Mouse (Mus musculus): ENCODE results near the gene Psmd3. TPM values are rescaled to one million over a fixed set of nuclear protein-coding genes. Genes with fewer than 3 reads are reported as not detected.
"Not testable (repeated sequence)": the region's sequence is repeated elsewhere in the genome, so short reads cannot be mapped to it uniquely, and the experiment has no call there.

The Psmd3 gene
- polyA plus RNA-seq, 1 experiment from 2014 or later, result 165 TPM

- H3K36me3 ChIP-seq, result no peaks in the 10 kb centered on the region
- no peak overlapping the region for H3K4me3 ChIP-seq
- H3K9me3 ChIP-seq, result no peaks in the 10 kb centered on the region
- H3K27me3 ChIP-seq (replicated peaks), result peaks cover 58% of the 10 kb centered on the region
- WGBS, result 52% methylated on average over 3 of the region's 3 CpGs
- H3K4me2 ChIP-seq, result no peak overlapping the region
- no peak overlapping the region for H3K27ac ChIP-seq (replicated peaks)
- ATAC-seq (ENCODE audit: extremely low read depth, insufficient number of reproducible peaks, low FRiP score, low TSS enrichment), result no peak
- H3K4me1 ChIP-seq, result no peaks in the 10 kb centered on the region
- H3K9ac ChIP-seq, result no peak overlapping the region
Measured at GRCm38 (mm10) chr11:98671284-98671815, 11.0 kb upstream of the Psmd3 start.

DNA sequence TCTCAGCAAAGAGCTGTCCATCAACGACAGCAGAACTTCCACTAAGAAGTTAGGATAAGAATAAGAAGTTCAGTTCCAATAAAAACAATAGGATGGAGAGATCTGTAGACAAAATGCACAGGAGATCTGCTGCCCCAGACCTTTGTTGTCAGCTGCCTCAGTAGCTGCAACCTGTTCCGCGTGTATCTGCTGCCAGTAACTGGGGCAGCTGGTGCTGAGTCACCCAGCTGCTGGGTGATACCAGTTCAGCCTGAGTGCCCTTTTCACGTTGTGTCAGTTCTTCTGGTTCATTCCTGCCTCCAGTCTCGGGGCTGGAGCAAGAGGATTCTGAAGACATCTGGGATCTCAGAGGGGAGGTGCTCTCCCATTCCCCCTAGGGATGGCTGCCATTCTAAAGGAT, 10.5 kb upstream of the Psmd3 start:
- H3K4me2 ChIP-seq, result no peak overlapping the region
- ATAC-seq (ENCODE audit: extremely low read depth, insufficient number of reproducible peaks, low FRiP score, low TSS enrichment), result no peak
- H3K4me3 ChIP-seq, result no peak overlapping the region
- H3K4me1 ChIP-seq, result no peaks in the 10 kb centered on the region
- H3K27me3 ChIP-seq (replicated peaks), result peaks cover 53% of the 10 kb centered on the region
- H3K9me3 ChIP-seq, result no peaks in the 10 kb centered on the region
- WGBS, result 44% methylated on average over 5 of the region's 5 CpGs
- no peaks in the 10 kb centered on the region for H3K36me3 ChIP-seq
- no peak overlapping the region for H3K9ac ChIP-seq
- H3K27ac ChIP-seq (replicated peaks), result no peak overlapping the region

GRCm38 (mm10) chr11:98672482-98672881, 9.9 kb upstream of the Psmd3 start:
- H3K4me1 ChIP-seq, result no peaks in the 10 kb centered on the region
- no peaks in the 10 kb centered on the region for H3K9me3 ChIP-seq
- H3K9ac ChIP-seq, result no peak overlapping the region
- no peak overlapping the region for H3K4me3 ChIP-seq
- no peak overlapping the region for H3K27ac ChIP-seq (replicated peaks)
- no peak overlapping the region for H3K4me2 ChIP-seq
- no peak for ATAC-seq (ENCODE audit: extremely low read depth, insufficient number of reproducible peaks, low FRiP score, low TSS enrichment)
- no peaks in the 10 kb centered on the region for H3K36me3 ChIP-seq
- peaks cover 47% of the 10 kb centered on the region for H3K27me3 ChIP-seq (replicated peaks)
- 69% methylated on average over 5 of the region's 5 CpGs for WGBS

GRCm38 (mm10) chr11:98673136-98673535, 9.2 kb upstream of the Psmd3 start:
- ATAC-seq (ENCODE audit: extremely low read depth, insufficient number of reproducible peaks, low FRiP score, low TSS enrichment), result 0 out of 2 replicates have a peak, but pooled peaks have one; percentile 31

GRCm38 (mm10) chr11:98675829-98676363, 6.5 kb upstream of the Psmd3 start:
- WGBS, result 23% methylated on average over 7 of the region's 7 CpGs
- H3K4me2 ChIP-seq, result no peak overlapping the region
- H3K4me3 ChIP-seq, result no peak overlapping the region
- no peaks in the 10 kb centered on the region for H3K4me1 ChIP-seq
- peak overlapping the region; percentile 28; the same call in 1 of the 2 replicates for H3K9ac ChIP-seq
- no peak overlapping the region for H3K27ac ChIP-seq (replicated peaks)
- H3K9me3 ChIP-seq, result no peaks in the 10 kb centered on the region
- H3K27me3 ChIP-seq (replicated peaks), result peaks cover 15% of the 10 kb centered on the region
- no peaks in the 10 kb centered on the region for H3K36me3 ChIP-seq
- no peak for ATAC-seq (ENCODE audit: extremely low read depth, insufficient number of reproducible peaks, low FRiP score, low TSS enrichment)

More at GRCm38 (mm10) chr11:98673136-98673535, 9.2 kb upstream of the Psmd3 start:
- H3K4me3 ChIP-seq; H3K27ac ChIP-seq (replicated peaks); H3K36me3 ChIP-seq; H3K9me3 ChIP-seq; H3K4me1 ChIP-seq; H3K9ac ChIP-seq: not testable (repeated sequence)
- peak overlapping the region; percentile 42; the same call in 1 of the 2 replicates for H3K4me2 ChIP-seq
- peaks cover 40% of the 10 kb centered on the region for H3K27me3 ChIP-seq (replicated peaks)
- WGBS, result 9% methylated on average over 7 of the region's 7 CpGs

DNA sequence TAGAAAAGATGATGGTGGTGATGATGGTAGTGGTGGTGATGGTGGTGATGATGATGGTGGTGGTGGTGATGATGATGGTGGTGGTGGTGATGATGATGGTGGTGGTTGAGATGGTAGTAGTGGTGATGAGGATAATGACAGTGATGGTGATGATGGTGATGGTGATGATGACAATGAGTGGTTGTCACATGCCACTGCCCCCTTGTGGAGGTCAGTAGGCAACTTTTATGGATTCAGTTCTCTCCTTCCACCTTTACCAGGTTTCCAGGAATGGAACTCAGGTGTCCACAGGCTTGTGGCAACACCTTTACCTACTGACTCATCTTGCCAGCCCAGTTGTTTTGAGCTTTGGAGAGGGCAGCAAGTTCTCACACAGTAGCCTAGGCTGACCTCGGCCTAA, 2.3 kb upstream of the Psmd3 start:
- Histone ChIP-seq H3K36me3 (peaks cover 7% of the 10 kb centered on the region), H3K9me3 (no peaks in the 10 kb centered on the region), H3K27ac (replicated peaks) (no peak overlapping the region), H3K27me3 (replicated peaks) (no peaks in the 10 kb centered on the region), H3K9ac (no peak overlapping the region), H3K4me1 (peaks cover 19% of the 10 kb centered on the region), H3K4me3 (no peak overlapping the region), H3K4me2 (no peak overlapping the region)
- ATAC-seq (ENCODE audit: extremely low read depth, insufficient number of reproducible peaks, low FRiP score, low TSS enrichment), result no peak
- WGBS, result 86% methylated on average over 1 of the region's 1 CpGs

- H3K4me2 ChIP-seq; H3K9ac ChIP-seq; ATAC-seq (ENCODE audit: extremely low read depth, insufficient number of reproducible peaks, low FRiP score, low TSS enrichment); H3K4me3 ChIP-seq; H3K9me3 ChIP-seq; H3K27ac ChIP-seq (replicated peaks); H3K27me3 ChIP-seq (replicated peaks): not testable (repeated sequence)
- H3K36me3 ChIP-seq, result peaks cover 13% of the 10 kb centered on the region
- peaks cover 19% of the 10 kb centered on the region for H3K4me1 ChIP-seq
- 80% methylated on average over 4 of the region's 4 CpGs for WGBS
Measured at GRCm38 (mm10) chr11:98680595-98680994, 1.8 kb upstream of the Psmd3 start.

GRCm38 (mm10) chr11:98681186-98681585, 1.2 kb upstream of the Psmd3 start:
- ATAC-seq (ENCODE audit: extremely low read depth, insufficient number of reproducible peaks, low FRiP score, low TSS enrichment), result no peak
- Histone ChIP-seq H3K4me2 (no peak overlapping the region), H3K27ac (replicated peaks) (no peak overlapping the region), H3K4me1 (peaks cover 19% of the 10 kb centered on the region), H3K9me3 (no peaks in the 10 kb centered on the region), H3K9ac (no peak overlapping the region), H3K4me3 (no peak overlapping the region), H3K27me3 (replicated peaks) (no peaks in the 10 kb centered on the region), H3K36me3 (peaks cover 19% of the 10 kb centered on the region)
- WGBS, result 84% methylated on average over 4 of the region's 4 CpGs

DNA sequence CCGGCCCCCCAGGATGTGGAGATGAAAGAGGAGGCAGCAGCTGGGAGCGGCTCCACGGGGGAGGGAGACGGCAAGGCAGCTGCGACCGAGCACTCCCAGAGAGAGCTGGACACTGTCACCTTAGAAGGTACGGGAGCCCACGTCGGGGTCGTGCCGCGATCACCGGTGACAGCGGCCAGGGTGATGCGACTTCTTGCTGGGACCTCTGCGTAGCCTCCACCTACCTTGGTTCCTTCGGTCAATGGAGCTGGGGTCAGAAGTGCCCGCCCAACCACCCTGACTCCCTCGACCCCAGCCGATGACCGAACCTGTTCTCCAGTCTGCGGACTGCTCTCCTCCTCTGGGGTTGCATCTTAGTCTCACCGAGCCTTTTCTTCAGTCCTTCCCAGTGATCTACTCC, 457 bp downstream of the Psmd3 start:
- peak; percentile 21; the same call in 1 of the 2 replicates for ATAC-seq (ENCODE audit: extremely low read depth, insufficient number of reproducible peaks, low FRiP score, low TSS enrichment)
- peak overlapping the region; percentile 86 for H3K4me2 ChIP-seq
- under 1% methylated on average over 23 of the region's 23 CpGs for WGBS

GRCm38 (mm10) chr11:98685642-98686041, 3.3 kb downstream of the Psmd3 start:
- no peak overlapping the region for H3K4me3 ChIP-seq
- peaks cover 60% of the 10 kb centered on the region for H3K36me3 ChIP-seq
- no peaks in the 10 kb centered on the region for H3K27me3 ChIP-seq (replicated peaks)
- H3K4me2 ChIP-seq, result no peak overlapping the region
- ATAC-seq (ENCODE audit: extremely low read depth, insufficient number of reproducible peaks, low FRiP score, low TSS enrichment), result no peak
- peaks cover 19% of the 10 kb centered on the region for H3K4me1 ChIP-seq
- WGBS, result 89% methylated on average over 9 of the region's 9 CpGs
- H3K27ac ChIP-seq (replicated peaks), result no peak overlapping the region
- no peaks in the 10 kb centered on the region for H3K9me3 ChIP-seq
- H3K9ac ChIP-seq, result no peak overlapping the region

More for the DNA sequence above, 457 bp downstream of the Psmd3 start:
- peak overlapping the region; percentile 85 for H3K27ac ChIP-seq (replicated peaks)
- H3K9me3 ChIP-seq, result no peaks in the 10 kb centered on the region
- H3K4me1 ChIP-seq, result peaks cover 19% of the 10 kb centered on the region
- H3K27me3 ChIP-seq (replicated peaks), result no peaks in the 10 kb centered on the region
- peak overlapping the region; percentile 99 for H3K9ac ChIP-seq
- peaks cover 35% of the 10 kb centered on the region for H3K36me3 ChIP-seq
- H3K4me3 ChIP-seq, result peak overlapping the region; percentile 96

GRCm38 (mm10) chr11:98686976-98687375, 4.6 kb downstream of the Psmd3 start:
- H3K4me1 ChIP-seq, result peaks cover 17% of the 10 kb centered on the region
- no peak for ATAC-seq (ENCODE audit: extremely low read depth, insufficient number of reproducible peaks, low FRiP score, low TSS enrichment)
- no peak overlapping the region for H3K4me3 ChIP-seq
- no peaks in the 10 kb centered on the region for H3K27me3 ChIP-seq (replicated peaks)
- peaks cover 73% of the 10 kb centered on the region for H3K36me3 ChIP-seq
- no peak overlapping the region for H3K4me2 ChIP-seq
- 90% methylated on average over 4 of the region's 4 CpGs for WGBS
- H3K27ac ChIP-seq (replicated peaks), result no peak overlapping the region
- H3K9ac ChIP-seq, result no peak overlapping the region
- no peaks in the 10 kb centered on the region for H3K9me3 ChIP-seq

- WGBS, result 82% methylated on average over 8 of the region's 8 CpGs
- Histone ChIP-seq H3K9ac (no peak overlapping the region), H3K4me3 (no peak overlapping the region), H3K27ac (replicated peaks) (no peak overlapping the region), H3K4me1 (peaks cover 17% of the 10 kb centered on the region), H3K4me2 (no peak overlapping the region), H3K36me3 (peaks cover 84% of the 10 kb centered on the region), H3K9me3 (no peaks in the 10 kb centered on the region), H3K27me3 (replicated peaks) (no peaks in the 10 kb centered on the region)
- ATAC-seq (ENCODE audit: extremely low read depth, insufficient number of reproducible peaks, low FRiP score, low TSS enrichment), result no peak
Measured at GRCm38 (mm10) chr11:98688009-98688408, 5.7 kb downstream of the Psmd3 start.

All from heart, embryonic 13.5 days (tissue).